ENCODE assay signal across 31 mouse cellular contexts in genomic region chr10:80823316-80823715, GRCm38 (mm10). TPM values are rescaled to one million over a fixed set of nuclear protein-coding genes. Genes with fewer than 3 reads are reported as not detected.
DNase-seq lines count a peak whose midpoint lies in the region; ATAC-seq and TF ChIP-seq lines count a peak whose summit lies in the region.
"Had no signal": no experiment of that assay in that cellular context is flagged by ENCODE, and none has a peak within 500 bp of the region (broad histone marks: within the 10 kb centered on the region; RNA-seq: fewer than 3 reads in every experiment).

No protein-coding gene starts in this region.

- peaks cover 8% of the 10 kb centered on the region for H3K4me1 ChIP-seq in heart, postnatal 0 days (ENCODE audit: control insufficient read depth, insufficient read depth)
- peaks cover 59% of the 10 kb centered on the region for H3K4me1 ChIP-seq in liver, embryonic 16.5 days (ENCODE audit: control insufficient read depth, low read depth, low read length)

- no peaks in the 10 kb centered on the region for H3K27me3 ChIP-seq in heart, postnatal 0 days (ENCODE audit: control insufficient read depth, insufficient read depth, low read length)
- no peaks in the 10 kb centered on the region for H3K27me3 ChIP-seq in liver, embryonic 16.5 days (ENCODE audit: control insufficient read depth, insufficient read depth, low read depth, low read length)
- H3K27me3 ChIP-seq: embryonic facial prominence, embryonic 12.5 days; heart, embryonic 12.5 days; kidney, embryonic 15.5 days; limb, embryonic 12.5 days; neural tube, embryonic 12.5 days had no signal

- no peak overlapping the region for H3K4me2 ChIP-seq in heart, postnatal 0 days (ENCODE audit: low read depth, low read length)
- H3K4me2 ChIP-seq in liver, embryonic 16.5 days (ENCODE audit: low read depth, low read length), result no peak overlapping the region
- H3K4me2 ChIP-seq: embryonic facial prominence, embryonic 12.5 days; heart, embryonic 12.5 days; hindbrain, embryonic 14.5 days; kidney, embryonic 15.5 days; limb, embryonic 12.5 days; neural tube, embryonic 12.5 days had no signal

- H3K4me3 ChIP-seq in heart, postnatal 0 days (ENCODE audit: low read depth, low read length), result no peak overlapping the region
- H3K4me3 ChIP-seq in liver, embryonic 16.5 days (ENCODE audit: low read depth, low read length), result no peak overlapping the region
- H3K4me3 ChIP-seq: embryonic facial prominence, embryonic 12.5 days; heart, embryonic 12.5 days; kidney, embryonic 15.5 days; layer of hippocampus, adult 2 months; left cerebral cortex, adult 2 months; limb, embryonic 12.5 days; neural tube, embryonic 12.5 days had no signal

- no peak overlapping the region for H3K9ac ChIP-seq in heart, postnatal 0 days (replicated peaks; ENCODE audit: low read depth, low read length)
- H3K9ac ChIP-seq in liver, embryonic 16.5 days (ENCODE audit: low read depth, low read length), result no peak overlapping the region
- H3K9ac ChIP-seq: embryonic facial prominence, embryonic 12.5 days; heart, embryonic 12.5 days; hindbrain, embryonic 14.5 days; kidney, embryonic 15.5 days; limb, embryonic 12.5 days; neural tube, embryonic 12.5 days had no signal

- peaks cover under 1% of the 10 kb centered on the region; the same call in 1 of the 2 replicates for H3K36me3 ChIP-seq in heart, postnatal 0 days (replicated peaks; ENCODE audit: control insufficient read depth, insufficient read depth, low read length)
- H3K36me3 ChIP-seq in liver, embryonic 16.5 days (ENCODE audit: control insufficient read depth, insufficient read depth), result no peaks in the 10 kb centered on the region; the same call in 1 of the 2 replicates

- WGBS in heart, postnatal 0 days, result 83% methylated on average over 1 of the region's 1 CpGs
- WGBS in liver, embryonic 16.5 days (ENCODE audit: insufficient replicate concordance), result 57% methylated on average over 1 of the region's 1 CpGs

- H3K9me3 ChIP-seq in heart, postnatal 0 days (replicated peaks; ENCODE audit: control insufficient read depth, low read length), result no peaks in the 10 kb centered on the region
- H3K9me3 ChIP-seq in liver, embryonic 16.5 days (replicated peaks; ENCODE audit: control insufficient read depth, low read length), result no peaks in the 10 kb centered on the region
- H3K9me3 ChIP-seq: embryonic facial prominence, embryonic 12.5 days; heart, embryonic 12.5 days; kidney, embryonic 15.5 days; limb, embryonic 12.5 days; midbrain, embryonic 10.5 days; neural tube, embryonic 12.5 days had no signal

- intact Hi-C loops in heart, postnatal 25 days (cut with DNase I), result no loop called here

- DNase-seq in heart, postnatal 0 days (ENCODE audit: low spot score), result no peak
- no peak for DNase-seq in heart, postnatal 25 days (ENCODE audit: low spot score)
- DNase-seq in 3T3-L1 (ENCODE audit: low read depth, low spot score) (peak; percentile 50), NIH3T3 (ENCODE audit: low read depth) (peak; percentile 57)
- no peak for DNase-seq in ovary, postnatal 10 days (ENCODE audit: low spot score)
- DNase-seq in kidney, adult 8-10 months, result no peak
- DNase-seq: adrenal gland, postnatal 10 days; cerebellum, adult 11 months; cerebellum, adult 9-10 months; embryo, embryonic 11 days; gastrocnemius, postnatal 36 days; heart, adult 18-20 months; heart, postnatal 4 days; kidney, postnatal 36 days; lung, adult 2 months; lung, postnatal 14 days had no signal

- ATAC-seq in heart, postnatal 0 days (ENCODE audit: insufficient read depth, low read depth), result no peak
- ATAC-seq in liver, embryonic 16.5 days (ENCODE audit: low read depth), result no peak
- ATAC-seq: forebrain, embryonic 14.5 days; intestine, postnatal 0 days; midbrain, embryonic 16.5 days had no signal

- no peak overlapping the region for H3K27ac ChIP-seq in heart, postnatal 0 days (ENCODE audit: low read depth)
- H3K27ac ChIP-seq in liver, embryonic 16.5 days (ENCODE audit: low read length), result peak overlapping the region; percentile 82
- H3K27ac ChIP-seq: embryonic facial prominence, embryonic 12.5 days; hindbrain, embryonic 14.5 days; left cerebral cortex, adult 2 months; limb, embryonic 12.5 days; midbrain, embryonic 10.5 days; neural tube, embryonic 12.5 days had no signal

- peak; percentile 21; the same call in 1 of the 2 replicates for TF ChIP-seq CTCF in heart, postnatal 0 days (IDR thresholded peaks at IDR 0.05; ENCODE audit: low read depth)

- TF ChIP-seq EP300 in heart, postnatal 0 days (IDR thresholded peaks at IDR 0.05; ENCODE audit: low read depth), result no peak

RNA-seq across cellular contexts. Expression of gene Oaz1, which starts 3.1 kb away (rescaled TPM):
- 2,373 and 2,460 TPM in 2 replicates for total RNA-seq in heart, postnatal 0 days (2014; rRNA removed; ENCODE audit: low replicate concordance)
- 1,975 and 1,990 TPM in 2 replicates for polyA plus RNA-seq in heart, postnatal 0 days (2015; fragmentation: Nextera tagmentation; extraction: Ambion mirVana)
- total RNA-seq in heart, postnatal 25 days (2021), result 100 to 1,000 TPM; 883 to 894 TPM
- polyA plus RNA-seq in liver, embryonic 16.5 days (2015; fragmentation: Nextera tagmentation; extraction: Ambion mirVana), result 1,363 and 1,382 TPM in 2 replicates

RNA-seq across cellular contexts. Expression of gene Jsrp1, which starts 10.0 kb away (rescaled TPM):
- total RNA-seq in heart, postnatal 0 days (2014; rRNA removed; ENCODE audit: low replicate concordance), result 2.2 TPM in 1 of 2 replicates, not detected in the other
- polyA plus RNA-seq in heart, postnatal 0 days (2015; fragmentation: Nextera tagmentation; extraction: Ambion mirVana), result 2.3 and 2.7 TPM in 2 replicates
- total RNA-seq in heart, postnatal 25 days (2021), result under 1 TPM; 0.48 to 0.81 TPM
- polyA plus RNA-seq in liver, embryonic 16.5 days (2015; fragmentation: Nextera tagmentation; extraction: Ambion mirVana), result 0.54 and 1.2 TPM in 2 replicates
- total RNA-seq: megakaryocyte progenitor cell, adult 5-6 weeks had no signal

RNA-seq across cellular contexts. Expression of gene Amh, which starts 18.3 kb away (rescaled TPM):
- total RNA-seq in heart, postnatal 0 days (2014; rRNA removed; ENCODE audit: low replicate concordance), result 4.0 TPM in 1 of 2 replicates, not detected in the other
- polyA plus RNA-seq in heart, postnatal 0 days (2015; fragmentation: Nextera tagmentation; extraction: Ambion mirVana), result 0.18 and 0.22 TPM in 2 replicates
- total RNA-seq in heart, postnatal 25 days (2021), result under 1 TPM; 0.39 TPM
- 0.08 TPM in 1 of 2 replicates, not detected in the other for polyA plus RNA-seq in liver, embryonic 16.5 days (2015; fragmentation: Nextera tagmentation; extraction: Ambion mirVana)
- total RNA-seq: megakaryocyte progenitor cell, adult 5-6 weeks had no signal
- polyA plus RNA-seq: embryonic facial prominence, embryonic 12.5 days; hindbrain, embryonic 14.5 days; intestine, postnatal 0 days; kidney, embryonic 15.5 days; limb, embryonic 12.5 days; midbrain, embryonic 10.5 days; midbrain, embryonic 16.5 days; neural tube, embryonic 12.5 days; stomach, embryonic 14.5 days had no signal

RNA-seq across cellular contexts. Expression of gene Lingo3, which starts 20.5 kb away (rescaled TPM):
- 0.92 and 4.2 TPM in 2 replicates for total RNA-seq in heart, postnatal 0 days (2014; rRNA removed; ENCODE audit: low replicate concordance)
- 1.1 and 1.5 TPM in 2 replicates for polyA plus RNA-seq in heart, postnatal 0 days (2015; fragmentation: Nextera tagmentation; extraction: Ambion mirVana)
- 10 to 100 TPM in 1 of 2 experiments, 1 to 10 TPM in 1; 6.3 to 10.6 TPM for total RNA-seq in heart, postnatal 25 days (2021)
- polyA plus RNA-seq in liver, embryonic 16.5 days (2015; fragmentation: Nextera tagmentation; extraction: Ambion mirVana), result not detected in 2 replicates
- total RNA-seq: megakaryocyte progenitor cell, adult 5-6 weeks had no signal

RNA-seq across cellular contexts. Expression of gene Plekhj1, which starts 24.9 kb away (rescaled TPM):
- 29.3 and 50.6 TPM in 2 replicates for total RNA-seq in heart, postnatal 0 days (2014; rRNA removed; ENCODE audit: low replicate concordance)
- polyA plus RNA-seq in heart, postnatal 0 days (2015; fragmentation: Nextera tagmentation; extraction: Ambion mirVana), result 41.8 and 44.4 TPM in 2 replicates
- total RNA-seq in heart, postnatal 25 days (2021), result 10 to 100 TPM; 27.4 to 29.7 TPM
- polyA plus RNA-seq in liver, embryonic 16.5 days (2015; fragmentation: Nextera tagmentation; extraction: Ambion mirVana), result 61.4 and 64.7 TPM in 2 replicates

Comparison
In these comparisons a context has a peak if more than half of its experiments do, and no peak if none do; other contexts are left out.
1. DNase-seq: peak in 3T3-L1 (single experiment) and NIH3T3 (single experiment); none in heart, postnatal 0 days (single experiment), heart, postnatal 25 days (single experiment), ovary, postnatal 10 days (single experiment) and kidney, adult 8-10 months (0 of 2).